Mouse (Mus musculus) ovary, adult 18-20 months (tissue): Measurements from ENCODE around the gene Ache.

Source experiments
- DNase-seq: peaks from one replicate; pipeline ENCODE4 v3.0.0; 2022; ENCODE audit warnings: low spot score, mixed read lengths

Ache gene

DNA sequence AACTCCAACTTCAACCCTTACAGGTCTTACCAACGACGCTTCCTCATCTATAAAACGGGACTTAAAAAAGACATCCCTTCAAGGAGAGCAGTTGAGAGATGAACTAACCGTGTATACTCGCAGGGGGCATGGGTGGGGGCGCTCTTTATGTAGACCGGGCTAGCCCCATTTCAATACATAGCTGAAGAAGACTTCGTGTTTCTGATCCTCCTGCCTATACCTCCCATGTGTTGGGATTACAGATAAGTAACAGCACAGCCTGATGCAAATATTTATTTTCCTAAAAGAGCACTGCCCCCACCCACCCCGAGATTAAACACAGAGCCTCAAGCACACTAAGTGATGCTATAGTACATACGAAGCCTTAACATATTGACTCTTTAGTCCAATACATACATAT is 47.0 kb downstream of the Ache start:
- no peak for DNase-seq

DNA sequence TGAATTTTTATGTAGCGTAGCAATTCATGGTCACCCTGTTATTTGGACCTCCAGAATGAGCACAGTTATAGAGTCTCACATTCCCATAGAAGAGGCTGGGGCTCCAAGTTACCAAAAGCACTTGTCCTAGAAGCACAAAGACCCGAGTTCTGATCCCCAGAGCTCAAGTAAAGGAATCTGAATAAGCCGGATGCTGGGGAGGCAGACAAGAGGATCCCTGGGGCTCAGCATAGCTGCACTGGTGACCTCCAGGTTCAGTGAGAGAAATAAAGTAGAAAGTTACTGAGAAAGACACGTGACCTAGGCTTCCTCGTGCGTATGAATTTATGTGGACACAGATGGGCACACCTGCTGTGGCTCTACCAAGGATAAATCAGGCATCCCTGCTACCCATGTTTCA is 47.7 kb downstream of the Ache start:
- no peak for DNase-seq

DNA sequence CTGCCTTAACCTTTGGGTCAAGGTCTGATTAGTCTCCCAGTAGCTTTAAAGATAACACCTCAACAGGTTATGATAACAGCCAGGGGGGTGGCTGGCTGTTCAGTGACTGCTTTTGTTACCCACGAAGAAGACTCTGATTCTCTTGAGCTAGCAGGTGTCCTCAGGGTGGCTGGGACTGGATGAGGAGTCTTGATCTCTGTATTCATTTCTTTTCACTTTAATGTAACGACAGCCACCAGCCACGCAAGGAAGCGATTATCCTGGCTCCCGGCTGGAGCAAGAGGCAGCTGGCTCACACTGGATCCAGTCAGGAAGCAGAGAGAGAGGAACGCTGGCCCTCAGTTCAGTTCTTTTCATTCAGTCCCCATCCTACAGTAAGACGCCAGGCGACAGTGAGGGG is 49.9 kb downstream of the Ache start:
- no peak for DNase-seq

DNA sequence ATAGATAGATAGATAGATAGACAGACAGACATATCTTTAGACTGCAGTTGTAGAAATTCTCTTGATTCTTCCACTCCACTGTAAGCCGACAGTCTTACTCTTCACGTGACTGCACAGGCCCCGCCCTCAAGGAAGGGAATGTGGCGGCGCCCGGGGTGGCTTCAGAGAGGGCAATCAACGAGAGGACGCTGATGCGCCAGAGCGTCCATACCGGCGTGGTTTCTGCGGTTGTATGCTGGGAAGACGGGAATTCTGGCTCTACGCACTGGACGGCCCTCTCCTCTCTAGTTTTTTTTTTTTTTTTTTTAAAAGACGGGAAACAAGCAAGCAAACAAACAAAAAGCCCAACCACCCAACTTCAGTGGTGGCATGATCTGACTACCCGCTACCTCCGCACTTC is 50.9 kb downstream of the Ache start:
- peak; percentile 91 for DNase-seq

DNA sequence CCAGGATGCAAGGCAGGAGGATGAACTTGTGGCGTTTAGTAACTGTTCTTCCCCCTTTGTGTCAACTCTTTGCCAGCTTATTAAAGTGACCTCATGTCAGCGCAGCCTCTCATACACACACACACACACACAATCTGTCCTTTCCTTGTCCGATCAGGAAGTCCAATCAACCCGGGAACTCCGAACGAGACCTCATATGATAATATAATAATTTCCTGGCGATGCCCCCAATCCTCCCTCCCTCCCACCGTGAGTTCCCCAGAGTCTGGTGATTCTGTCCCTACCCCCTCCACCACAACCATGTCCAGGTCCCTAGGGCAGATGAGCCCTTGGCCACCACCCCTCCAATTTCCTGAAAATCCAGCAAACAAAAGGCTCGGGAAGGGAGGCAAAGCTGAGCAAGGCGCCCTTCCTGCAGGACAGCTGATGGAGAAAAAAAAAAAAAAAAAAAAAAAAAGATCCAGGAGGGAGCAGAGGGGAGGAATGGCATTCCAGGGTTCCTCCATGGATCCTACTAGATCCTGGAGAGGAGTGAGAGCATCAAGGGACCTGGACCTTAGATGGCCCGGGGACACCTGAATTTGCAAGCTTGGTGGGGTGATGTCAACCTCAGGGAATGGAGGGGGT is 51.5 kb downstream of the Ache start:
- DNase-seq = no peak

DNA sequence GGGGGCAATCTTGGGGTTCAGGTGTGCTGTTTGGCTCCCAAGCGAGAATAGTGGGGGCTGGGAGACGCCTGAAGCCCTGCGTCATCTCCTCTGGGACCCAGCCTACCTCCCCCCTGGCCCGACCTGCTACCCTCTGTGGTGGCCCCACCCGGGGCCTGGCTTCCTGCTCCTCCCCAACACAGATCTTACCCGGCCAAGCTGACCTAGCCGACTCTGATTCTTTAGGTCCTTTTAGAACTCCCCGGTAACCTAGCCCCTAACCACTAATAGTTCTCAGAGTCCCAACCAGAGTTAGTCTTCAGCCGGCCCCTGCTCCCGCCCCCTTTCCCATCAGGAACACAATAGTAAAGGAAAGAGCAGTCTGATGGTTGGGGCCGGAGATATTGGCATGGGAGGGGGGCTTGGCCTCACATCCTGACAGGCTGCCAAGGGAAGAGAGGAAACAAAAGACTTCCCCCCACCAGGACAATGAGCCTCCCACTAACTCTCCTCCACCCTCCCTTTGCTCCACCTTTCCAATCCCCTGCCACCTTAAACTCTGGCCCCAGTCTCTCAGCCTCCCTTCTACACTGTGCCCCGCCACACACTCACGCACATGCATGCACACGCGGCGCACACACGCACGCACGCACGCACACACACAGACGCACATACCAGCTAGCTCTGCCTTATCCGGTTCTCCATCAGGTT is 52.1 kb downstream of the Ache start:
- no peak for DNase-seq

DNA sequence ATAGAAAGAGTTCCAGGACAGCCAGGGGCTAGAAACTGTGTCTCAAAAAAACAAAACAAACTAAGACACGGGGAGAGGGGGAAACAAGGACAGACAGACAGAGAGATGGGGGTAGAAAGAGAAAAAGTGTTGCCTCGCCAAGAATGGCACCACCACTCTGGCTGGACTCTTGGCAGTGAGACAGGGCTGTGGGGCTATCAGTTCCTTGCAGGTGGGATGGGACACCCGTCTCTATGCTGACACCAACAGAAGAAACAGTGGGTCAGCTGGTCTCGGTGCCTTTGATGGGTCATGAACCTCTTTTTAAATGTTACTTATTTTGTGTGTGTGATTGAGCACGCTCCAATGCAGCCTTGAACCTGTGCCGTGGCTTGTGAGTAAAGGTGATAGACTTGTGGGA is 52.9 kb downstream of the Ache start:
- no peak for DNase-seq

DNA sequence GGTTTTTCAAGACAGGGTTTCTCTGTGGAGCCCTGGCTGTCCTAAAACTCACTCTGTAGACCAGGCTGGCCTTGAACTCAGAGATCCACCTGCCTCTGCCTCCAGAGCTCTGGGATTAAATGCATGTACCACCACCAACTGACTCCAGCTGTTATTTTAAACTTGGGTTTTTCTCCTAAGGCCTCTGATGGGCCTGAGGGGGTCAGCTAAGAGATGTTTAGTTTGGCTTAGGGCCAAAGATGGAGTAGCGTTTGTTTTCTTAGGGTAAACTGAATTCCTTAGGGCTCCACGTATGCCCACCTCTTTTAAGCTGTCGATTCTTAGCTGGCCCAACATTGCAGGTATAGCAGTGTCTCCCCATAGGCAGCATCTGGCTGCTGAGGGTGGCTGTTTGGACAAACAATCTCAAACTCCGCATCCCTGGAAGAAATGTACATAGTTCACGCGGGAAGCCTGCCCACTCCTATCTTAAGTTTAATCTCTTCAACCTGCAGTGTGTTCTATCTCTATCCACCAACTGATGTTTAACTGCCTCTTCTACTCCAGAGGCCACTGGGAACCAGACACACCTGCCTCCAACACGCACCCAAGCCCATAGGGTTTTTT is 55.2 kb downstream of the Ache start:
- no peak for DNase-seq

DNA sequence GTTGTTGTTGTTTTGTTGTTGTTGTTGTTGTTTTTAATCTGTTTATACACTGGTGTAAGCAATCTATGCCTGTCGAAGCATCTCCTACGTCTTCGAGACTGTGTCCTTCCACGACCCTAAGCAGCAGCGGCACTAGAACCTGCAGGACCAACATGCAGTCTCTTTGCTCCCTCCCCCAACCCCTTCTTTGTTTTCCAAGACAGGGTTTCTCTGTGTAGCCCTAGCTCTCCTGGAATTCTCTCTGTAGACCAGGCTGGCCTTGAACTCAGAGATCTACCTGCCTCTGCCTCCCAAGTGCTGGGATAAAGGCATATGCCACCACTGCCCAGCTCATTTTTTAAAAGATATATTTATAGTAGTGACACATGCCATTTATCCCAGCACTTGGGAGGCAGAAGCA is 56.1 kb downstream of the Ache start:
- no peak for DNase-seq

DNA sequence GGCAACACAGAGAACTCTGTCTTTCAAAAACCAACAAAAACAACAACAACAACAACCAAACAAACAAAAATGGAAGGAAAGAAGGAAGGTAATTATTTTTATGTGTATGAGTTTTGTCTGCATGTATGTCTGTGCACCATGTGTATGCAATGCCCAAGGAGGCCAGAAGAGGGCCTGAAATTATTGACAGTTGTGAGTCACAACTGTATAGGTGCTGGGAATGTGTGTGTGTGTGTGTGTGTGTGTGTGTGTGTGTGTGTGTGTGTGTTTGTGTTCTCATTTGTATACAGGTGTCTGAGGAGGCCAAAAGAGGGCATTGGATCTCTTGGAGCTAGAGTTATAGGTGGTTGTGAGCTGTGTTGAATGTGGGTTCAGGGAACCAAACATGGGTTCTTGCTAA is 56.5 kb downstream of the Ache start:
- DNase-seq = no peak
